Mouse (Mus musculus) B cell, adult 2 months (primary cell): Measurements from ENCODE around the gene Armt1.

Source experiments
- DNase-seq, 2 experiments: peaks; one replicate each; pipeline ENCODE4 v3.0.0; 2022

The Armt1 gene

GRCm38 (mm10) chr10:4456409-4456808, 24.1 kb downstream of the Armt1 start:
- no peak for DNase-seq

- no peak for DNase-seq
Observed at GRCm38 (mm10) chr10:4460201-4460600, 27.9 kb downstream of the Armt1 start.

GRCm38 (mm10) chr10:4465799-4466198, 33.5 kb downstream of the Armt1 start:
- no peak for DNase-seq

GRCm38 (mm10) chr10:4469406-4469805, 37.1 kb downstream of the Armt1 start:
- no peak for DNase-seq

- no peak for DNase-seq
Observed at GRCm38 (mm10) chr10:4473591-4473993, 41.3 kb downstream of the Armt1 start.

GRCm38 (mm10) chr10:4475431-4475830, 43.2 kb downstream of the Armt1 start:
- no peak for DNase-seq

GRCm38 (mm10) chr10:4476604-4477003, 44.3 kb downstream of the Armt1 start:
- DNase-seq = no peak

- no peak for DNase-seq
Observed at GRCm38 (mm10) chr10:4480929-4481328, 48.7 kb downstream of the Armt1 start.

GRCm38 (mm10) chr10:4481695-4482094, 49.4 kb downstream of the Armt1 start:
- no peak for DNase-seq

GRCm38 (mm10) chr10:4482355-4482754, 50.1 kb downstream of the Armt1 start, which contains the start of gene Ccdc170:
TSS of gene Ccdc170 (plus strand) at chr10:4482502.
- DNase-seq = no peak

GRCm38 (mm10) chr10:4483848-4484247, 51.6 kb downstream of the Armt1 start:
- DNase-seq = no peak

- DNase-seq = peak in 1 of 2 experiments; percentile 4
Observed at GRCm38 (mm10) chr10:4484986-4485385, 52.7 kb downstream of the Armt1 start.

GRCm38 (mm10) chr10:4489865-4490264, 57.6 kb downstream of the Armt1 start:
- DNase-seq = peak; percentile 7 to 11

GRCm38 (mm10) chr10:4491281-4491680, 59.0 kb downstream of the Armt1 start:
- no peak for DNase-seq

GRCm38 (mm10) chr10:4492045-4492444, 59.8 kb downstream of the Armt1 start:
- DNase-seq = no peak

- DNase-seq = no peak
Observed at GRCm38 (mm10) chr10:4492909-4493308, 60.6 kb downstream of the Armt1 start.

- DNase-seq = no peak
Observed at GRCm38 (mm10) chr10:4503251-4503650, 71.0 kb downstream of the Armt1 start.
